Mouse (Mus musculus) spleen, adult 2 months (tissue): ENCODE data around the gene Drc3. TPM values are rescaled to one million over a fixed set of nuclear protein-coding genes. Genes with fewer than 3 reads are reported as not detected.

Source experiments
- DNase-seq, 2 experiments: peaks; one replicate each; pipeline versions ENCODE4 v3.0.0 to v3.0.0-alpha.2; 2012 to 2021; ENCODE audit warnings: low spot score in 2 of 2, low read depth in 1 of 2
- H3K27ac ChIP-seq: fragments of 200-500 bp; 2 replicates; pipeline ENCODE4 v1.5.1; 2012; ENCODE audit warnings: low read length, inconsistent platforms; ENCODE audit not compliant: insufficient read depth
- H3K27me3 ChIP-seq: fragments of 200-500 bp; 2 replicates; pipeline ENCODE4 v1.6.1; 2012; ENCODE audit warnings: mild to moderate bottlenecking, moderate library complexity, low read length, inconsistent platforms; ENCODE audit not compliant: control insufficient read depth, insufficient read depth
- H3K36me3 ChIP-seq: fragments of 200-500 bp; 2 replicates; pipeline ENCODE4 v1.6.1; 2012; ENCODE audit warnings: mild to moderate bottlenecking, low read length, inconsistent platforms; ENCODE audit not compliant: control insufficient read depth, insufficient read depth
- H3K4me1 ChIP-seq: fragments of 200-500 bp; 2 replicates; pipeline ENCODE4 v1.6.1; 2011; ENCODE audit warnings: inconsistent platforms; ENCODE audit not compliant: control insufficient read depth, insufficient read depth, insufficient read length
- H3K4me3 ChIP-seq: fragments of 200-500 bp; 2 replicates; pipeline ENCODE4 v1.5.1; 2011; ENCODE audit warnings: mild to moderate bottlenecking, inconsistent platforms; ENCODE audit not compliant: insufficient read depth, insufficient read length; ENCODE audit errors: extremely low read depth
- CTCF ChIP-seq: fragments of 200-500 bp; IDR thresholded peaks from 2 replicates; pipeline ENCODE4 v1.5.1; 2011; ENCODE audit warnings: mild to moderate bottlenecking, inconsistent platforms; ENCODE audit not compliant: insufficient read depth, insufficient read length, insufficient replicate concordance; ENCODE audit errors: extremely low read depth
- POLR2A ChIP-seq: fragments of 200-500 bp; IDR thresholded peaks from 2 replicates; pipeline ENCODE4 v1.6.1; 2011; ENCODE audit warnings: low read depth, low read length, inconsistent platforms
- WGBS: fragments of 180-500 bp; shearing (Covaris S2); methylation state at CpG from one replicate; pipeline ENCODE4 v1.1.7; 2018; 5-methylcytosine and 5-hydroxymethylcytosine counted together
- polyA plus RNA-seq: library from polyadenylated mRNA; depleted of rRNA; stranded (reverse); fragments of >200 nt; gene quantifications from 2 replicates; pipeline ENCODE4 v1.2.3, GENCODE M21; 2012

Drc3 gene
- polyA plus RNA-seq, 1 experiment: 0.22 TPM

- no peak for TF ChIP-seq POLR2A
- no peaks in the 10 kb centered on the region for H3K36me3 ChIP-seq
- no peaks in the 10 kb centered on the region for H3K4me1 ChIP-seq
- H3K27me3 ChIP-seq: no peaks in the 10 kb centered on the region
- no peak overlapping the region for H3K27ac ChIP-seq
- no peak overlapping the region for H3K4me3 ChIP-seq
- WGBS: 81% methylated on average over 3 of the region's 3 CpGs
- no peak for DNase-seq
These were observed 14.1 kb downstream of the Drc3 start for GRCm38 (mm10) chr11:60367256-60367655.

GRCm38 (mm10) chr11:60368909-60369308 is 15.8 kb downstream of the Drc3 start:
- Histone ChIP-seq H3K36me3 (no peaks in the 10 kb centered on the region), H3K4me1 (no peaks in the 10 kb centered on the region), H3K27me3 (no peaks in the 10 kb centered on the region), H3K4me3 (no peak overlapping the region), H3K27ac (no peak overlapping the region)
- 70% methylated on average over 4 of the region's 4 CpGs for WGBS
- TF ChIP-seq POLR2A: no peak
- TF ChIP-seq CTCF: no peak
- DNase-seq: no peak

GRCm38 (mm10) chr11:60369448-60369847 is 16.3 kb downstream of the Drc3 start:
- WGBS: 90% methylated on average over 4 of the region's 4 CpGs
- Histone ChIP-seq H3K27ac (no peak overlapping the region), H3K4me3 (no peak overlapping the region), H3K4me1 (no peaks in the 10 kb centered on the region), H3K36me3 (no peaks in the 10 kb centered on the region), H3K27me3 (no peaks in the 10 kb centered on the region)
- DNase-seq: no peak
- TF ChIP-seq POLR2A (no peak), CTCF (no peak)

- Histone ChIP-seq H3K4me1 (no peaks in the 10 kb centered on the region), H3K27me3 (no peaks in the 10 kb centered on the region), H3K36me3 (no peaks in the 10 kb centered on the region), H3K27ac (no peak overlapping the region), H3K4me3 (no peak overlapping the region)
- TF ChIP-seq CTCF: no peak
- 91% methylated on average over 13 of the region's 13 CpGs for WGBS
- no peak for DNase-seq
These were observed 17.3 kb downstream of the Drc3 start for GRCm38 (mm10) chr11:60370431-60370830.

- WGBS: 88% methylated on average over 6 of the region's 6 CpGs
- H3K4me3 ChIP-seq: no peak overlapping the region
- H3K27ac ChIP-seq: no peak overlapping the region
These were observed 21.4 kb downstream of the Drc3 start for GRCm38 (mm10) chr11:60374481-60374880.

GRCm38 (mm10) chr11:60383518-60383917 is 30.4 kb downstream of the Drc3 start:
- no peak for TF ChIP-seq CTCF
- no peak for TF ChIP-seq POLR2A
- 87% methylated on average over 6 of the region's 6 CpGs for WGBS
- DNase-seq: no peak
- H3K4me1 ChIP-seq: no peaks in the 10 kb centered on the region
- no peak overlapping the region for H3K27ac ChIP-seq
- no peak overlapping the region for H3K4me3 ChIP-seq
- no peaks in the 10 kb centered on the region for H3K36me3 ChIP-seq
- H3K27me3 ChIP-seq: no peaks in the 10 kb centered on the region

More at GRCm38 (mm10) chr11:60374481-60374880, 21.4 kb downstream of the Drc3 start:
- Histone ChIP-seq H3K36me3 (no peaks in the 10 kb centered on the region), H3K27me3 (no peaks in the 10 kb centered on the region), H3K4me1 (no peaks in the 10 kb centered on the region)
- DNase-seq: no peak
- no peak for TF ChIP-seq CTCF
- TF ChIP-seq POLR2A: no peak

- no peak overlapping the region for H3K27ac ChIP-seq
- TF ChIP-seq POLR2A: no peak
- no peak for TF ChIP-seq CTCF
- H3K4me1 ChIP-seq: no peaks in the 10 kb centered on the region
- 56% methylated on average over 16 of the region's 16 CpGs for WGBS
- no peaks in the 10 kb centered on the region for H3K36me3 ChIP-seq
- H3K4me3 ChIP-seq: no peak overlapping the region
- H3K27me3 ChIP-seq: no peaks in the 10 kb centered on the region
- no peak for DNase-seq
These were observed 31.8 kb downstream of the Drc3 start for GRCm38 (mm10) chr11:60384762-60385421.
